Mouse (Mus musculus) lung, postnatal 0 days (tissue): Measurements from ENCODE around the gene 4930595D18Rik.

ENCODE experiments used
- CTCF ChIP-seq: IDR thresholded peaks from 2 replicates; pipeline ENCODE4 v1.5.1; 2016; ENCODE audit warnings: antibody characterized with exemption, mild to moderate bottlenecking
- EP300 ChIP-seq: IDR thresholded peaks from 2 replicates; pipeline ENCODE4 v1.6.1; 2016; ENCODE audit warnings: antibody characterized with exemption, mild to moderate bottlenecking, control low read depth

DNA sequence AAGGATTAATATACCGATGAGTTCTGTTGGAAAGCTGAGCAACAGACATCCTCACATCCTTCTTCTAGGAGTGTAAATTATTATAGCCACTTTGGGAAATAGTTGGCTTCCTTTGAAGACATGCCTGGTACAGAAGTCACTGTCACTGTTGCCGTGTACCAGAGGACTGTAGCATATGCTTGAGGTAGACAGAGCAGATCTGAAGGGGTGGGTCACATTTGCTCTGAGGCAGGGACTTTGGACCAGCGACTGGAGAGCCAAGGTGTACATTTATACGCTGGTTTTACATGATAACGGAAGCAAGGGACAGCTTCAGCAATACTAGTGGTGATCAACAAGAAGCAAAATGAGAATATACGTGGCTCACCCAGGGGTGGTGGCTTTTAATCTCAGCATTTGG, 34.6 kb upstream of the 4930595D18Rik start:
- no peak for TF ChIP-seq CTCF
- no peak for TF ChIP-seq EP300
